Mouse (Mus musculus) heart, embryonic 11.5 days (tissue): Measurements from ENCODE around the gene Syne3. TPM values are rescaled to one million over a fixed set of nuclear protein-coding genes. Genes with fewer than 3 reads are reported as not detected.

Experiments
- ATAC-seq: fragments of 200-750 bp; cut with Nextera tagmentation; replicated peaks from 2 replicates; pipeline ENCODE4 v1.8.0; 2017; ENCODE audit warnings: moderate library complexity; ENCODE audit not compliant: insufficient number of reproducible peaks, low FRiP score, low TSS enrichment
- H3K27ac ChIP-seq: fragments of 300-500 bp; sonication (generic); 2 replicates; pipeline ENCODE4 v1.5.1; 2014; ENCODE audit warnings: mild to moderate bottlenecking, low read depth, low read length
- H3K27me3 ChIP-seq: fragments of 300-500 bp; sonication (generic); 2 replicates; pipeline ENCODE4 v1.6.1; 2014; ENCODE audit warnings: mild to moderate bottlenecking, low read length, mixed read lengths; ENCODE audit not compliant: control insufficient read depth, insufficient read depth
- H3K36me3 ChIP-seq: fragments of 300-500 bp; sonication (generic); 2 replicates; pipeline ENCODE4 v1.6.1; 2014; ENCODE audit warnings: mild to moderate bottlenecking, low read length, moderate library complexity, mixed read lengths; ENCODE audit not compliant: control insufficient read depth, insufficient read depth
- H3K4me1 ChIP-seq: fragments of 300-500 bp; sonication (generic); 2 replicates; pipeline ENCODE4 v1.6.1; 2014; ENCODE audit warnings: low read length; ENCODE audit not compliant: control insufficient read depth, insufficient read depth
- H3K4me2 ChIP-seq: fragments of 300-500 bp; sonication (generic); 2 replicates; pipeline ENCODE4 v1.6.1; 2014; ENCODE audit warnings: mild to moderate bottlenecking, moderate library complexity
- H3K4me3 ChIP-seq: fragments of 300-500 bp; sonication (generic); 2 replicates; pipeline ENCODE4 v1.5.1; 2014; ENCODE audit warnings: low read depth, low read length
- H3K9ac ChIP-seq: fragments of 300-500 bp; sonication (generic); 2 replicates; pipeline ENCODE4 v1.6.1; 2014; ENCODE audit warnings: mild to moderate bottlenecking, low read depth, low read length, moderate library complexity
- H3K9me3 ChIP-seq: fragments of 300-500 bp; sonication (generic); replicated peaks from 2 replicates; pipeline ENCODE4 v1.6.1; 2016; ENCODE audit warnings: low read length; ENCODE audit not compliant: control insufficient read depth
- WGBS: fragments of 180-500 bp; shearing (Covaris S2); extraction: QIAGEN DNeasy Blood & Tissue Kit; methylation state at CpG from one replicate; pipeline ENCODE4 v1.1.7; 2014; ENCODE audit not compliant: insufficient replicate concordance; 5-methylcytosine and 5-hydroxymethylcytosine counted together
- microRNA-seq: library from miRNA; unstranded; fragments of <30 nt; microRNA quantifications from one replicate; pipeline ENCODE4, GENCODE M21; 2016; ENCODE audit warnings: borderline number of aligned reads
- polyA plus RNA-seq: library from polyadenylated mRNA; unstranded; fragments of >200 nt; fragmentation: Nextera tagmentation; extraction: Ambion mirVana; gene quantifications from 2 replicates; pipeline ENCODE4 v1.2.1, GENCODE M21; 2014

Syne3 gene
- polyA plus RNA-seq, 1 experiment from 2014 or later: 0.42 TPM

GRCm38 (mm10) chr12:104890066-104890465, 119.5 kb downstream of the Syne3 start:
- no peak overlapping the region for H3K27ac ChIP-seq
- ATAC-seq: no peak
- WGBS: 87% methylated on average over 8 of the region's 8 CpGs

DNA sequence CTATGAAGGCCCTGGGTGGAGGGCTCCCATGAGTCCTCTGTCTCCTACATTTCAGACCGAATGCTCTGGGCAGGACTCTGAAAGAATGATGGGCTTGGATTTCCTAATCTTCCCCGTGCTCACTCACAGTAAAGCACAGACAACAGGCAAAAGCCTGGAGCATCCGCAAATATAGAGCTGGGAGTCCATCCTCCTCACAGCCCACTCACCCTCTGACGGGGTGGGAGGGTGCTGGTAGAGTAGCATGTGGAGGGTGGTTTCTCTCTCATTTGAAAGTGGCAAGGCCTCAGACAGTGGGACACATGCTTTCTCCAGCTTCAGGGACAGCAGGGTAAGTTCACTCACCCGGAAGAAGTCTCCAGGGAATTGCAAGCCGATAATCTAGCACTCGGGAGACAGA, 123.5 kb downstream of the Syne3 start:
- WGBS: 77% methylated on average over 7 of the region's 7 CpGs
- ATAC-seq: no peak
- H3K4me1 ChIP-seq: no peaks in the 10 kb centered on the region
- H3K4me3 ChIP-seq: no peak overlapping the region
- no peak overlapping the region for H3K27ac ChIP-seq
- no peaks in the 10 kb centered on the region for H3K27me3 ChIP-seq
- no peak overlapping the region for H3K9ac ChIP-seq
- no peaks in the 10 kb centered on the region for H3K36me3 ChIP-seq
- H3K9me3 ChIP-seq: no peaks in the 10 kb centered on the region
- H3K4me2 ChIP-seq: no peak overlapping the region

More at GRCm38 (mm10) chr12:104890066-104890465, 119.5 kb downstream of the Syne3 start:
- H3K4me3 ChIP-seq: no peak overlapping the region
- H3K27me3 ChIP-seq: no peaks in the 10 kb centered on the region
- H3K36me3 ChIP-seq: no peaks in the 10 kb centered on the region
- no peak overlapping the region for H3K4me2 ChIP-seq
- H3K9me3 ChIP-seq: no peaks in the 10 kb centered on the region
- H3K9ac ChIP-seq: no peak overlapping the region
- H3K4me1 ChIP-seq: no peaks in the 10 kb centered on the region

- H3K4me2 ChIP-seq: no peak overlapping the region
- WGBS: 73% methylated on average over 5 of the region's 5 CpGs
- no peak overlapping the region for H3K4me3 ChIP-seq
- no peak overlapping the region for H3K9ac ChIP-seq
- peaks cover 4% of the 10 kb centered on the region; the same call in 1 of the 2 replicates for H3K27me3 ChIP-seq
- H3K9me3 ChIP-seq: no peaks in the 10 kb centered on the region
- no peaks in the 10 kb centered on the region for H3K36me3 ChIP-seq
- H3K4me1 ChIP-seq: no peaks in the 10 kb centered on the region
- no peak overlapping the region for H3K27ac ChIP-seq
- ATAC-seq: no peak
Measured at GRCm38 (mm10) chr12:104882533-104882932, 127.1 kb downstream of the Syne3 start.

DNA sequence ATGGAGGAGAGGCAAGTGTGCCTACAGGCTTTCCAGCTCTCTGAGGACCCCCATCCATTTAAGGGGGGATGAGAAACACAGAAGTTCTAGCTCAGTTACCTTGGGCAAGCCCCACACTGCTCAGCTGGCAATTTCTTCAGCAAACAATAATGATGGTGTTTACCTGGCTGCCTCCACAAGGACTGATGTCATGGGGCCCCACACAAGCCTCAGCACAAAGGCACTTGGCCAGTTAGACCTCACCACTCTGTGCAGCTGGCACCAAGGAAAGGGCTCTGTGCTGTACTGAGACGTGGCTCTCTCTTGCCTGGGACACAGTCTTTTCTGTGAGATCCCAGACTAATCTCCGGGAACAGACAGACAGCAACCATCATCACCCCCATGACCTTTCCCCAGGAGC, 127.5 kb downstream of the Syne3 start:
- H3K36me3 ChIP-seq: no peaks in the 10 kb centered on the region
- no peak overlapping the region for H3K9ac ChIP-seq
- H3K27ac ChIP-seq: no peak overlapping the region
- ATAC-seq: no peak
- no peaks in the 10 kb centered on the region for H3K9me3 ChIP-seq
- H3K27me3 ChIP-seq: peaks cover 4% of the 10 kb centered on the region; the same call in 1 of the 2 replicates
- 48% methylated on average over 2 of the region's 2 CpGs for whole genome bisulfite sequencing
- no peak overlapping the region for H3K4me2 ChIP-seq
- H3K4me1 ChIP-seq: no peaks in the 10 kb centered on the region
- H3K4me3 ChIP-seq: no peak overlapping the region

DNA sequence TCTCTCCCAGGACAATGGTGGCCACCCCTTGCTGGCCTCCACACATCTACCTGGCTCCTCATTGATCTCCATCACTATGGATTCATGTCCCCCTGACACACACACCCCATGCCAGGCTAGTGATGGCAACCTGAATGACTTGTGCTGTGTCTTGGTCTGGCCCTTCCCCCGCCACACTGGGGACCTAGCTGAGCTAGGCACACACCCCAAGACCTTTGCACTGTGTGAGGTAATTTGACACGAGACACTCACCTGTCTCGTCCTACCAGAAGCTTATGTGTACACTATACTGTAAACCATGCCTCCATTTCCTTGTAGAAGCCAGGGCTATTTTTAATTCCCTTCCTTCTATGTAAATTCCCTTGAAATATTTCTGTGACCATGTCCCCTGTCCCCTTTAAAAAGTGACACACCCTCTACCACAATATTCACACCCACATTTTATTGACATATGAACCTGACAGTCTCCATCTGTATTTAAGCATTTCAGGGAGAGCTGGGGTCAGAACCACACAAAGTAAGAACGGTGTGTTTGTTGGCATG, 128.0 kb downstream of the Syne3 start:
- 67% methylated on average over 4 of the region's 4 CpGs for WGBS
- no peak overlapping the region for H3K9ac ChIP-seq
- H3K27me3 ChIP-seq: peaks cover 4% of the 10 kb centered on the region; the same call in 1 of the 2 replicates
- no peak overlapping the region for H3K4me3 ChIP-seq
- no peak overlapping the region for H3K4me2 ChIP-seq
- H3K36me3 ChIP-seq: no peaks in the 10 kb centered on the region
- ATAC-seq: no peak
- H3K27ac ChIP-seq: no peak overlapping the region
- H3K4me1 ChIP-seq: no peaks in the 10 kb centered on the region
- no peaks in the 10 kb centered on the region for H3K9me3 ChIP-seq

GRCm38 (mm10) chr12:104880367-104880766, 129.2 kb downstream of the Syne3 start:
- WGBS: 76% methylated on average over 12 of the region's 12 CpGs
- ATAC-seq: no peak
- no peak overlapping the region for H3K4me2 ChIP-seq

More at GRCm38 (mm10) chr12:104880367-104880766, 129.2 kb downstream of the Syne3 start:
- no peaks in the 10 kb centered on the region for H3K9me3 ChIP-seq
- no peaks in the 10 kb centered on the region for H3K36me3 ChIP-seq
- H3K27ac ChIP-seq: no peak overlapping the region
- no peak overlapping the region for H3K4me3 ChIP-seq
- H3K27me3 ChIP-seq: peaks cover 4% of the 10 kb centered on the region; the same call in 1 of the 2 replicates
- no peak overlapping the region for H3K9ac ChIP-seq
- H3K4me1 ChIP-seq: no peaks in the 10 kb centered on the region

Small RNA genes lying within 50 kb of the gene (microRNA-seq; reads per million reads assigned to microRNA genes)
- 4.1 reads per million, percentile 35 among the genes with 10 or more reads in this experiment for gene Mir3069

Other genes with a start within 250 kb of the Syne3 start
- gene Clmn, start 144.7 kb downstream of the Syne3 start, polyA plus RNA-seq: 1.3 and 1.5 TPM in 2 replicates
- gene Glrx5, start 22.9 kb upstream of the Syne3 start, polyA plus RNA-seq: 214 and 254 TPM in 2 replicates
- not detected in 2 replicates for gene Tcl1b2, start 136.2 kb upstream of the Syne3 start, polyA plus RNA-seq
- not detected in 2 replicates for gene Tcl1b1, start 149.9 kb upstream of the Syne3 start, polyA plus RNA-seq
- gene Tcl1b5, start 166.5 kb upstream of the Syne3 start, polyA plus RNA-seq: not detected in 2 replicates
- gene Tcl1b3, start 181.2 kb upstream of the Syne3 start, polyA plus RNA-seq: not detected in 2 replicates
- gene Tcl1b4, start 192.1 kb upstream of the Syne3 start, polyA plus RNA-seq: not detected in 2 replicates
- not detected in 2 replicates for gene Tcl1, start 213.0 kb upstream of the Syne3 start, polyA plus RNA-seq